Mouse (Mus musculus): Measurements from ENCODE around the gene Rapgef4. TPM values are rescaled to one million over a fixed set of nuclear protein-coding genes. Genes with fewer than 3 reads are reported as not detected.

Rapgef4 gene
- polyA plus RNA-seq, 1 experiment from 2014 or later = 3.6 TPM

- Histone ChIP-seq H3K27ac (replicated peaks) (no peak overlapping the region), H3K36me3 (ENCODE audit: control insufficient read depth, insufficient read depth, low read length) (no peaks in the 10 kb centered on the region), H3K9ac (ENCODE audit: low read length) (no peak overlapping the region), H3K4me2 (replicated peaks; ENCODE audit: low read depth) (no peak overlapping the region), H3K9me3 (ENCODE audit: control insufficient read depth, low read length) (no peaks in the 10 kb centered on the region), H3K4me3 (ENCODE audit: low read depth, low read length) (no peak overlapping the region), H3K27me3 (ENCODE audit: control insufficient read depth, insufficient read depth, low read length) (no peaks in the 10 kb centered on the region), H3K4me1 (replicated peaks; ENCODE audit: control insufficient read depth, insufficient read depth) (0 out of 2 replicates have a peak, but pooled peaks cover 2% of the 10 kb centered on the region)
- DNase-seq (ENCODE audit: low spot score) (no peak), ATAC-seq (ENCODE audit: low FRiP score, low TSS enrichment) (no peak)
- WGBS = 84% methylated on average over 8 of the region's 8 CpGs
- no peak for TF ChIP-seq EP300 (optimal IDR thresholded peaks at IDR 0.05)
- TF ChIP-seq CTCF (IDR thresholded peaks at IDR 0.05; ENCODE audit: low read depth) = no peak
These were observed 311.5 kb downstream of the Rapgef4 start for GRCm38 (mm10) chr2:72292573-72292972.

- Histone ChIP-seq H3K27ac (replicated peaks) (no peak overlapping the region), H3K9ac (ENCODE audit: low read length) (no peak overlapping the region), H3K4me1 (replicated peaks; ENCODE audit: control insufficient read depth, insufficient read depth) (no peaks in the 10 kb centered on the region), H3K9me3 (ENCODE audit: control insufficient read depth, low read length) (no peaks in the 10 kb centered on the region), H3K27me3 (ENCODE audit: control insufficient read depth, insufficient read depth, low read length) (no peaks in the 10 kb centered on the region), H3K4me2 (replicated peaks; ENCODE audit: low read depth) (no peak overlapping the region), H3K4me3 (ENCODE audit: low read depth, low read length) (no peak overlapping the region), H3K36me3 (ENCODE audit: control insufficient read depth, insufficient read depth, low read length) (peaks cover 2% of the 10 kb centered on the region; the same call in 1 of the 2 replicates)
- ATAC-seq (ENCODE audit: low FRiP score, low TSS enrichment) (no peak), DNase-seq (ENCODE audit: low spot score) (no peak)
- 90% methylated on average over 6 of the region's 6 CpGs for WGBS
- no peak for TF ChIP-seq EP300 (optimal IDR thresholded peaks at IDR 0.05)
- TF ChIP-seq CTCF (IDR thresholded peaks at IDR 0.05; ENCODE audit: low read depth) = no peak
These were observed 314.0 kb downstream of the Rapgef4 start for GRCm38 (mm10) chr2:72294994-72295393.

GRCm38 (mm10) chr2:72296984-72297715 is 316.1 kb downstream of the Rapgef4 start:
- no peak overlapping the region for H3K4me3 ChIP-seq (ENCODE audit: low read depth, low read length)
- peaks cover 3% of the 10 kb centered on the region; the same call in 1 of the 2 replicates for H3K36me3 ChIP-seq (ENCODE audit: control insufficient read depth, insufficient read depth, low read length)
- TF ChIP-seq CTCF (IDR thresholded peaks at IDR 0.05; ENCODE audit: low read depth) = no peak
- no peak for TF ChIP-seq EP300 (optimal IDR thresholded peaks at IDR 0.05)
- no peak for ATAC-seq (ENCODE audit: low FRiP score, low TSS enrichment)
- no peaks in the 10 kb centered on the region for H3K9me3 ChIP-seq (ENCODE audit: control insufficient read depth, low read length)
- no peak for DNase-seq (ENCODE audit: low spot score)
- peak overlapping the region; percentile 28; the same call in 1 of the 2 replicates for H3K9ac ChIP-seq (ENCODE audit: low read length)
- no peaks in the 10 kb centered on the region for H3K27me3 ChIP-seq (ENCODE audit: control insufficient read depth, insufficient read depth, low read length)
- 60% methylated on average over 10 of the region's 10 CpGs for WGBS
- peak overlapping the region; percentile 44 for H3K4me2 ChIP-seq (replicated peaks; ENCODE audit: low read depth)
- no peaks in the 10 kb centered on the region for H3K4me1 ChIP-seq (replicated peaks; ENCODE audit: control insufficient read depth, insufficient read depth)
- H3K27ac ChIP-seq (replicated peaks) = peak overlapping the region; percentile 82

GRCm38 (mm10) chr2:72297716-72298082 is 316.7 kb downstream of the Rapgef4 start:
- TF ChIP-seq EP300 (optimal IDR thresholded peaks at IDR 0.05) (no peak), CTCF (IDR thresholded peaks at IDR 0.05; ENCODE audit: low read depth) (no peak)
- Histone ChIP-seq H3K9ac (ENCODE audit: low read length) (peak overlapping the region; percentile 28; the same call in 1 of the 2 replicates), H3K27me3 (ENCODE audit: control insufficient read depth, insufficient read depth, low read length) (no peaks in the 10 kb centered on the region), H3K4me3 (ENCODE audit: low read depth, low read length) (0 out of 2 replicates have a peak overlapping the region, but pooled peaks have one; percentile 15), H3K9me3 (ENCODE audit: control insufficient read depth, low read length) (no peaks in the 10 kb centered on the region), H3K4me1 (replicated peaks; ENCODE audit: control insufficient read depth, insufficient read depth) (no peaks in the 10 kb centered on the region), H3K4me2 (replicated peaks; ENCODE audit: low read depth) (peak overlapping the region; percentile 44), H3K36me3 (ENCODE audit: control insufficient read depth, insufficient read depth, low read length) (peaks cover 3% of the 10 kb centered on the region; the same call in 1 of the 2 replicates), H3K27ac (replicated peaks) (peak overlapping the region; percentile 82)
- peak; percentile 35 for DNase-seq (ENCODE audit: low spot score)
- peak; percentile 81 for ATAC-seq (ENCODE audit: low FRiP score, low TSS enrichment)
- WGBS = 28% methylated on average over 10 of the region's 10 CpGs

- TF ChIP-seq EP300 (optimal IDR thresholded peaks at IDR 0.05) (no peak), CTCF (IDR thresholded peaks at IDR 0.05; ENCODE audit: low read depth) (peak; percentile 87)
- Histone ChIP-seq H3K9ac (ENCODE audit: low read length) (no peak overlapping the region; the same call in 1 of the 2 replicates), H3K4me1 (replicated peaks; ENCODE audit: control insufficient read depth, insufficient read depth) (no peaks in the 10 kb centered on the region), H3K27me3 (ENCODE audit: control insufficient read depth, insufficient read depth, low read length) (no peaks in the 10 kb centered on the region), H3K9me3 (ENCODE audit: control insufficient read depth, low read length) (no peaks in the 10 kb centered on the region), H3K36me3 (ENCODE audit: control insufficient read depth, insufficient read depth, low read length) (peaks cover 3% of the 10 kb centered on the region; the same call in 1 of the 2 replicates), H3K4me2 (replicated peaks; ENCODE audit: low read depth) (peak overlapping the region; percentile 44), H3K27ac (replicated peaks) (peak overlapping the region; percentile 82), H3K4me3 (ENCODE audit: low read depth, low read length) (0 out of 2 replicates have a peak overlapping the region, but pooled peaks have one; percentile 15)
- ATAC-seq (ENCODE audit: low FRiP score, low TSS enrichment) = peak; percentile 32; the same call in 1 of the 2 replicates
- DNase-seq (ENCODE audit: low spot score) = no peak
- 34% methylated on average over 4 of the region's 4 CpGs for WGBS
These were observed 317.4 kb downstream of the Rapgef4 start for GRCm38 (mm10) chr2:72298406-72298805.

Data from stomach, postnatal 0 days (tissue).